Mouse (Mus musculus) left cerebral cortex, adult 9 months (tissue): ENCODE data around the gene Cd93.

Experiments
- DNase-seq, 2 experiments: peaks; one replicate each; pipeline ENCODE4 v3.0.0; 2022; ENCODE audit warnings: low spot score in 2 of 2

The Cd93 gene

DNA sequence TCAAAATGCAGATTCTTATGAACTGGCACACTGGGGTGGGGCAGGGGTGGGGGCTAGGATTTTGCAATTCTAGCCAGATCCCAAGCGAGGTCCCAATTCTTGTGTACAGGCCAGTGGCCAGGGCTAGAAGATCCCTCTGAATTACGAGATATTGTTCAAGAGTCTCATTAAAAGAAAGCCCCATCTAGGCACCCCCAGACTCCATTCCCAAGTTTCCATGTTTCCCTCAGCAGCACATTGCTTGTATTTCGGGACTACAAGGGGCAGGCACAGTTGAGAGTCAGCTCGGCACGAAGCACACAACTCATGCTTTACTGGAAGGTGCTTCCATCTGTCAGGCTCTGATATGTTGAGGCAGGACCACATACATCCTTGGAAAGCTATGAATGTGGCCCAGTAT, 38.5 kb downstream of the Cd93 start:
- DNase-seq: no peak

DNA sequence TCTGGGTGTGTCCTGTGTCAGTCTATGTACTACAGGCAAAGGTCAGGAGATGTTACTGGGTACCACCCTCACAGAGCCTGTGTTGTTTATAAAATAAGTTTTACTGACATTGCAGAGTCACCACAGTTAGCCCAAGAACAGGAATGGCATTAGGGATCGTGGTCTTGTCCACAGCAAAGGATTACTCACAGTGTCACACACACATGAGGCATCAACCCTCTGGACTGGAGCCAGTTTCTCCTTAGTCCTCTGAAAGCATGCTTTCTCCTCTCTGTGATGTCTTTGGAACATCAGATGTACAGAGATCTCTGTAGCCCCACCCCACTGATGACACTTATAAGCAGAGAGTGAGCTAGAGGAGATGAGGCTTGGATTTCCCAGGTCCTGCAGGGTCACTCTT, 41.1 kb downstream of the Cd93 start:
- no peak for DNase-seq

DNA sequence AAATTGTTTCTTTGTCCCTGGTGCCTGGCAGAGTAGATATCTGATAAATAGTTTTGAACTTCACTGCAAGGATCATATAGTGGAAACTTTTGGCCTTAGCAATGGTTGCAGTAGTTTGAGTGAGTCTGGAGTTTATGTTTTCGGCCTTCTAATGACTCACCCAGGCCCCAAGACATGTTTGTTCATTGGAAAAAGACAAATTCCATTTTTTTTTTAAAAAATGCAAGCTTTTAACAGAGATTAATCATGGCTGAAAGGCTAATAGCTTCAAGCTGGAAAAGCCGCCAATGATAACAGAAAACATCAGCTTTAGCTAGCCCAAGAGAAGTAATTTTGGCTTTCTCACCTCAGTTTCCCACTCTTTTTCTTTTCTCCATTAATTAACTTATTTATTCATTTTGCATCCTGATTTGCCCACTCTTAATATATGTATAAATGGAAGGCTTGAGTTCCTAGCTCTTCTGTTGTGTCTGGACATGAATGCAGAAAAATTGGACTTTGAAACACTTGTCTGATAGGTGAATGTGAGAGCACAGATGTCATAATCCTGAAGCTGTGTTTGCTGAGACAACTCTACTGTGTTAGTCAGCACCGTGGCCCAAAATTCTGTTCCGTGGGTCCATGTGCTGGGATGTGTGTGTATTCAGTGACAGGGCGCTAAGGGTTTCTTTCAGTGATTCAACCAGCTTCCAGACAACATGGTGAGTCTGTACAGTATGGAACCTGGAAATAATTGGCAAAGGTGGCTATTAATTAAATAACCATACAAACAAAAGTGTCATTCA, 44.3 kb downstream of the Cd93 start:
- no peak for DNase-seq

DNA sequence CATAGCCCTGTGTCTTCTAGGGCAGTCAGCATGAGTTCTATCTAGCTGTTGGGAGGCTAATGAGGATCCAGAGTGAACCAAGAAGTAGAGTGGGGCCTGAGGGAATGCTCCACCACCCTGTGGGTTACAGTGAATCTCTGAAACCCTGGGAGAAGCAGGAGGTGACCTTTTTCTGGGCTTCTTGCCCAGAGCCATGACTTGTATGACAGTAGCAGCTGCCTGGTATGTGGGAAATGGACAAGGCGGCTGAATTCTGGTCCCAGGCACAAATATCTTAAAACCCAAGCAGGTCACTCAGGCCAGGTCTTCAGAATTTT, 45.6 kb downstream of the Cd93 start:
- no peak for DNase-seq

DNA sequence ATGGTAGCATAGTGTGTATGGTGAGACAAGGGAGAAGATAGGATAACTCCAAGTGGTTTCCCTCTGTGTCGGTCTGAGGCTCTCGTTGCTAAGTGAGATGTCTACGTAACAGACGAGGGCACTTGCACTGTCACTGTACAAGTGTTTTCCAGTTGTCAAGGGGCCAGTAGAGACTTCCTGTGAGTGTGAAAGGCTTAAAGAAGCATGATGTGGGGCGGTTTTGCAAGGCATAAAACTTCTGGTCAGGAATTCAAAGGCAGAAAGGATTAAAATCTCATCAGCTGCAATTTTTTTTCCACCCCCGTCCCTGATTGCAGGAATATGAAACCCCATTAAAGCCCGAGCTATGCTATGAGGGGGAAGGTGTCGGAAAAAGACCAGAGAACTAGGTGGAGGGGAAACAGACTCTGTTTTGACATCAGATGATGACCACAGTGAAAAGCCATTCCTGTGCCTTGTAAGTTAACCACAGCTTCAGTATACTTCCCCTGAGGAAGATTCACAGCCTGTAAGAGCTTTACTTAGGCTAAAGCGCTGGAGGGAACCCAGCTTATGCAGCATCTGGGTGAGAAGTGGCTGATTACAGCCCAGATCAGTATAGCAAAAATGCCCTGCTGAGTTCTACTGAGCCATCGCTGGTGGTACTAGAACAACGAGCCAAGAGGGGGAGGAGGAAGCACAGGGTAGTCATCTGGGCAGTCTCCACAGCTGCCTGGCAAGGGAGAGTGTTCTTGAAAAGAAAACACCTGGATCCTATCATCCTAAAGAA, 46.2 kb downstream of the Cd93 start:
- peak in 1 of 2 experiments; percentile 23 for DNase-seq

DNA sequence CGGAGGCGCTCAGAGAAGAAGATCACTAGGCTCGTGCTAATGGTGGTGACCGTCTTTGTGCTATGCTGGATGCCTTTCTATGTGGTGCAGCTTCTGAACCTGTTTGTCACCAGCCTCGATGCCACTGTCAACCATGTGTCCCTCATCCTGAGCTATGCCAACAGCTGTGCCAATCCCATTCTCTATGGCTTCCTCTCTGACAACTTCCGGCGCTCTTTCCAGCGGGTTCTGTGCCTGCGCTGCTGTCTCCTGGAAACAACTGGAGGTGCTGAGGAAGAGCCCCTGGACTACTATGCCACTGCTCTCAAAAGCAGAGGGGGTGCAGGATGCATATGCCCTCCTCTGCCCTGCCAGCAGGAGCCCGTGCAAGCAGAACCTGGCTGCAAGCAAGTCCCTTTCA, 47.2 kb downstream of the Cd93 start:
- DNase-seq: peak in 1 of 2 experiments; percentile 15

DNA sequence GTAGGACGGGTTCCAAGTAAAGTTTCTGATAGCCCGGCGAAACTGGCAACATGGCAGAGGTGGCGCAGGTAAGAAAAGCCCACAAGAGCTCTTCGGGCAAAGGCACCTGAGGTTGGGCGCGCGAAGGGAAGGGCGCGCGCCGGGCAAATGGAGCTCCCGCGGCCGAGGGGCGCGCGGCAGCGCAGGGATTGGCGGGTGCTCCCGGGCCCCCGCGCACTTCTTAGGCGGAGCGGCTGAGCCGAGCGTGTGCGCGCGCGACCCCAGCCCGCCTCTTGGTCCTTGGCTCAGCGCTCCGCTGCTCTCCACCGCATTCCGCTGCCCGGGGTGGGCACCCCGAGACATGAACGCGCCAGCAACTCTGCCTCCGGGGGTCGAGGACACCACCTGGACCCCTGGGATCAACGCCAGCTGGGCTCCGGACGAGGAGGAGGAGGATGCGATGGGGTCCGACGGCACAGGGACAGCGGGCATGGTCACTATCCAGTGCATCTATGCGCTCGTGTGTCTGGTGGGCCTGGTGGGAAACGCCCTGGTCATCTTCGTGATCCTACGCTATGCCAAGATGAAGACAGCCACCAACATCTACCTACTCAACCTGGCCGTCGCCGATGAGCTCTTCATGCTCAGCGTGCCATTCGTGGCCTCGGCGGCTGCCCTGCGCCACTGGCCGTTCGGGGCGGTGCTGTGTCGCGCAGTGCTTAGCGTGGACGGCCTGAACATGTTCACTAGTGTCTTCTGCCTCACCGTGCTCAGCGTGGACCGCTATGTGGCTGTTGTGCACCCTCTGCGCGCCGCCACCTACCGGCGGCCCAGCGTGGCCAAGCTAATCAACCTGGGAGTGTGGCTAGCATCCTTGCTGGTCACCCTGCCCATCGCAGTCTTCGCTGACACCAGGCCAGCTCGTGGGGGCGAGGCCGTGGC, 48.0 kb downstream of the Cd93 start, which contains the start of gene Sstr4:
Gene Sstr4 (plus strand): TSS at position 214 of the 921 bp plus-strand sequence.
- DNase-seq: peak in 1 of 2 experiments; percentile 68

DNA sequence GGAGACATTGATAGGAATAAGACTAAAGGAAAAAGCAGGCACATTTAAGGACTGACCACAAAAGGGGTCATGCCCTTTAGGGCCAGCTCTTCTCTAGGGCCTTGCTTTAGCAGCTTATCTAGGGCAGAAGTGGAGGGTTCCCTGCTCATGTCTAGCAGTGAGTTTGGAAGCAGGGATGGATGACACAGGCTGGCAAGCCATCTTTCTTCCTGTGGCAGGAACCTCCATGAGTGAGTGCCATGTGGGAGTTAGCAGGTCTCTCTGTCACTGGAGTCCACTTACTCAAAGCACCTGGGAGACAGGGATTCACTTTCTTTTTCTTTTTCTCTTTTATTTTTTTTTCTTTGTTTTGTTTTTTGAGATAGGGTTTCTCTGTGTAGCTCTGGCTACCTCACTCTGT, 49.5 kb downstream of the Cd93 start:
- DNase-seq: no peak

DNA sequence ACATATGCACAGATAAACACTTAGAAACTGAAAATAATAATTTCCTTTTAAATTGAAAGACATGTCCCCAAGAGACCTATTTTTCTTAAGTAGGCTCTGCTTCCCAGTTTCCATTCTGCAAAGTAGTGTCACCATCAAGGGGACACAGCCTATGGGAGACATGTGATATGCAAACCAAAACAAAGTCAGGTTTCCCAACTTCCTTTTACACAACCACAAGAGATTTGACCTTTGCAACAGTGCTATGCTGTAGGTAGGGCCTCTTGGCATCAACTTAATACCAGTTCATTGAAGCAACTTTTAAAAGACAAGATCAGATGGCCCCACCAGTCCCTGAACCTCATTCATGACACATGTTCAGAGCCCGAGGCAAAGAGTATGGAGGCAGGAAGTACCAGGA, 50.2 kb downstream of the Cd93 start:
- DNase-seq: no peak

DNA sequence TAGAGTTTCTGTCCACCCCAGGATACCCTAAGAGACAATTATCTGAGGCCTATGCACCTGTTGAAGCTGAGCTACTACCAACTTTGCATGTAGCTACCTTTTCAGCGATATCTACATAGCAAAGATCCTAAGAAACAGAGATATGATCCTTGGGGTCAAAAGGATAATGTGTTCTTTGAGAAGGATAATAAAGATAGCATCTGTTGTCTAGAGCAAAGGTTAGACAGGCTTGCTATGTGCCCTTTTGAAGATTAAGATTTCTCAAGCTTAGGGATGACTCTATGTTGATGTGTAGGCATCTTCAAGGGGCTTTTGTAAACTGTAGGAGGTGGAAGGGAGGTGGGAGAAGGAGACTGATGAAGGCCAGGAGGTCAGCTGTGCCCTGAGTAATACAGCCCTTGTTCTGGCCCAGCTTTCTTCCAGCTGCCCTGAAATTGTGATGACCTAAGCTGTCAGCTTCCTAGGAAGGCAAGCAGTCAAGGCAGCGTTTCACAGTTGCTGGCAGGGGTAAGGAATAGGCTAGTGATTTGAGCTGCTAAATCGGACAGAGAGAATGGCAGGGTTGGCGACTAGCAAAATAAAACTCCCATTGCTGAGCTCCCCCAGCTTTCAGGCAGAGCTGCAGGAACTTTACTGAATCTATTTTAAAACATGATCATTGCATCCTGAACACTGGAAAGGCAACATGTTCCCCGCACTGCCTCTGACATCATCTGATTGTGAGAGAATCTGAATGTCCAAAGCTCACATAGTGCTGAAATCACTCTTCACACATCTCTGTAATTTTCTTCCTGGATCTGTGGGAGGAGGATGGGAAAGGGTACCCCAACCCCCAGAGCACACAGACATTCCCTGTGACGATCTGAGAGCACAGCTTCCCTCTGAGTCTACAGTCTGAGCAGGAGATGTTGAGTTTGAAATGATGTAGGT, 55.4 kb downstream of the Cd93 start:
- DNase-seq: peak in 1 of 2 experiments; percentile 45

DNA sequence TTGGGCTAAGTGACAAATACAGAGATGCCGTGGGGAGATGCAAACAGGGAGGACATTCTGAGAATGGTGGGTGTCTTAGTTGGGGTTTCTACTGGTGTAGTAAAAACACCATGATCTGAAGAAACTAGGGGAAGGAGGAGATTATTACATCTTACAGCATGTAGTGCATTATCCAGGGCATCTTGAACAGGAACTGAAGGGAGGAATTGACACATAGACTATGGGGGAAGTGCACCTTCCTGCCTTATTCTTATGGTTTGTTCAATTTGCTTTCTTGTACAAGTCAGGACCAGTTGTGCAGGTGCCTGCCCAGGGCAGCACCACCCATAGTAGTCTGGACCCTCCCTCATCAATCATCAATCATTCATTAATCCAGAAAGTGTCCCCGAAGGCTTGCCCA, 56.4 kb downstream of the Cd93 start:
- DNase-seq: no peak
